In genomic region chr7:88453234-88453633, GRCm38 (mm10) we compare ENCODE assay signal across 21 mouse cellular contexts. TPM values are rescaled to one million over a fixed set of nuclear protein-coding genes. Genes with fewer than 3 reads are reported as not detected.
DNase-seq lines count a peak whose midpoint lies in the region; ATAC-seq lines count a peak whose summit lies in the region.
"Had no signal": no experiment of that assay in that cellular context is flagged by ENCODE, and none has a peak within 500 bp of the region (broad histone marks: within the 10 kb centered on the region; RNA-seq: fewer than 3 reads in every experiment).

No protein-coding gene starts in this region.

- ATAC-seq in granulocyte monocyte progenitor cell, adult 5-6 weeks (replicated peaks; ENCODE audit: poor library complexity, severe bottlenecking): peak; percentile 70
- ATAC-seq in megakaryocyte, adult 5-6 weeks (ENCODE audit: poor library complexity, severe bottlenecking): peak; percentile 39
- peak; percentile 59 for ATAC-seq in megakaryocyte progenitor cell, adult 5-6 weeks (replicated peaks; ENCODE audit: poor library complexity)
- ATAC-seq in midbrain, embryonic 11.5 days (ENCODE audit: low FRiP score): no peak
- ATAC-seq: activated CD4-positive, CD25-positive, alpha-beta regulatory T cell, adult 4 months; CD4-positive, CD25-positive, alpha-beta regulatory T cell, adult 4 months; Patski had no signal

- WGBS in midbrain, embryonic 11.5 days: 100% methylated on average over 1 of the region's 1 CpGs

- H3K4me3 ChIP-seq in midbrain, embryonic 11.5 days (ENCODE audit: low read depth, low read length): no peak overlapping the region

- no peak overlapping the region for H3K4me2 ChIP-seq in midbrain, embryonic 11.5 days

- no peak overlapping the region for H3K27ac ChIP-seq in midbrain, embryonic 11.5 days (ENCODE audit: low read depth, low read length)

- no peaks in the 10 kb centered on the region for H3K27me3 ChIP-seq in midbrain, embryonic 11.5 days (ENCODE audit: control insufficient read depth, insufficient read depth, low read length)
- H3K27me3 ChIP-seq: CH12.LX, Patski had no signal

- no peaks in the 10 kb centered on the region for H3K36me3 ChIP-seq in midbrain, embryonic 11.5 days (ENCODE audit: control insufficient read depth, insufficient read depth, low read length)
- H3K36me3 ChIP-seq: G1E had no signal

- H3K9ac ChIP-seq in midbrain, embryonic 11.5 days (ENCODE audit: low read length): no peak overlapping the region

- no peaks in the 10 kb centered on the region for H3K9me3 ChIP-seq in midbrain, embryonic 11.5 days (ENCODE audit: control insufficient read depth, low read length)
- H3K9me3 ChIP-seq: G1E had no signal

- DNase-seq in spleen, adult 12 weeks (ENCODE audit: low spot score): no peak
- DNase-seq in midbrain, embryonic 11.5 days (ENCODE audit: low spot score, missing footprints): no peak
- DNase-seq in ovary, postnatal 14 days (ENCODE audit: low spot score): no peak
- DNase-seq: adrenal gland, adult 2 months; adrenal gland, adult 8-10 months; adrenal gland, postnatal 10 days; adrenal gland, postnatal 14 days; adrenal gland, postnatal 25 days; adrenal gland, postnatal 36 days; B cell, adult 2 months; cerebellum, adult 11 months; cerebellum, adult 11-12 months; cerebellum, adult 18-20 months had no signal

- no peaks in the 10 kb centered on the region for H3K4me1 ChIP-seq in midbrain, embryonic 11.5 days (ENCODE audit: control insufficient read depth, insufficient read depth, low read length)

RNA-seq across cellular contexts. Expression of gene Rab38, which starts 23.2 kb away (rescaled TPM):
- 28.2 and 45.6 TPM in 2 replicates for total RNA-seq in granulocyte monocyte progenitor cell, adult 5-6 weeks (2014; fragmentation: Nextera tagmentation)
- 32.4 and 46.0 TPM in 2 replicates for total RNA-seq in granulocyte monocyte progenitor cell, adult 5-6 weeks (2017)
- total RNA-seq in megakaryocyte, adult 5-6 weeks (2015): 3.5 and 4.0 TPM in 2 replicates
- total RNA-seq in megakaryocyte, adult 5-6 weeks (2017): 1.2 and 4.7 TPM in 2 replicates
- total RNA-seq in megakaryocyte progenitor cell, adult 5-6 weeks (2015): 27.3 and 39.1 TPM in 2 replicates
- 21.7 and 31.9 TPM in 2 replicates for total RNA-seq in megakaryocyte progenitor cell, adult 5-6 weeks (2017)
- polyA plus RNA-seq in midbrain, embryonic 11.5 days (2014; fragmentation: Nextera tagmentation; extraction: Ambion mirVana): 1.9 and 2.3 TPM in 2 replicates
- total RNA-seq: CH12.LX, G1E had no signal
- polyA plus RNA-seq: activated CD4-positive, CD25-positive, alpha-beta regulatory T cell, adult 4 months; CD4-positive, CD25-positive, alpha-beta regulatory T cell, adult 4 months had no signal
